Mouse (Mus musculus): Measurements from ENCODE around the gene Hscb. TPM values are rescaled to one million over a fixed set of nuclear protein-coding genes. Genes with fewer than 3 reads are reported as not detected.
A peak's percentile ranks its signal among the peaks of the same experiment; 100 is the strongest.

Hscb gene
- total RNA-seq, 2 experiments from 2014 or later: 11.3 to 13.9 TPM

- H3K4me3 ChIP-seq: peak within 1 kb of the TSS; percentile 90
- peak; percentile 99 for DNase-seq (ENCODE audit: low spot score in 2 of 2)
- no peak for TF ChIP-seq CTCF (conservative IDR thresholded peaks at IDR 0.05)
Observed at GRCm38 (mm10) chr5:110809667-110810325, 29.8 kb downstream of the Hscb start, which contains the start of gene Ulk1. Gene Ulk1 (minus strand): TSS chr5:110810097.

GRCm38 (mm10) chr5:110808821-110809666 is 30.5 kb downstream of the Hscb start:
- no peak for DNase-seq (ENCODE audit: low spot score in 2 of 2)
- TF ChIP-seq CTCF (conservative IDR thresholded peaks at IDR 0.05): no peak
- Histone ChIP-seq H3K4me3 (peak overlapping the region; percentile 90), H3K27ac (peak overlapping the region; percentile 88)

More at GRCm38 (mm10) chr5:110809667-110810325, 29.8 kb downstream of the Hscb start, which contains the start of gene Ulk1:
- H3K27ac ChIP-seq: peak within 1 kb of the TSS; percentile 88

GRCm38 (mm10) chr5:110808061-110808631 is 31.4 kb downstream of the Hscb start:
- H3K4me3 ChIP-seq: peak overlapping the region; percentile 90
- peak overlapping the region; percentile 88 for H3K27ac ChIP-seq
- TF ChIP-seq CTCF (conservative IDR thresholded peaks at IDR 0.05): no peak

GRCm38 (mm10) chr5:110807453-110807852 is 32.1 kb downstream of the Hscb start:
- H3K27ac ChIP-seq: peak overlapping the region; percentile 88
- DNase-seq (ENCODE audit: low spot score in 2 of 2): no peak
- TF ChIP-seq CTCF (conservative IDR thresholded peaks at IDR 0.05): no peak
- peak overlapping the region; percentile 90 for H3K4me3 ChIP-seq

More at GRCm38 (mm10) chr5:110808061-110808631, 31.4 kb downstream of the Hscb start:
- DNase-seq (ENCODE audit: low spot score in 2 of 2): peak; percentile 78 to 80

GRCm38 (mm10) chr5:110806676-110807075 is 32.9 kb downstream of the Hscb start:
- Histone ChIP-seq H3K27ac (no peak overlapping the region), H3K4me3 (no peak overlapping the region)
- TF ChIP-seq CTCF (conservative IDR thresholded peaks at IDR 0.05): no peak
- no peak for DNase-seq (ENCODE audit: low spot score in 2 of 2)

GRCm38 (mm10) chr5:110806154-110806553 is 33.4 kb downstream of the Hscb start:
- DNase-seq (ENCODE audit: low spot score in 2 of 2): no peak
- H3K27ac ChIP-seq: no peak overlapping the region
- H3K4me3 ChIP-seq: no peak overlapping the region
- no peak for TF ChIP-seq CTCF (conservative IDR thresholded peaks at IDR 0.05)

- Histone ChIP-seq H3K27ac (no peak overlapping the region), H3K4me3 (no peak overlapping the region)
- DNase-seq (ENCODE audit: low spot score in 2 of 2): no peak
- TF ChIP-seq CTCF (conservative IDR thresholded peaks at IDR 0.05): no peak
Observed at GRCm38 (mm10) chr5:110804012-110804743, 35.4 kb downstream of the Hscb start.

- TF ChIP-seq CTCF (conservative IDR thresholded peaks at IDR 0.05): no peak
- Histone ChIP-seq H3K27ac (no peak overlapping the region), H3K4me3 (no peak overlapping the region)
- DNase-seq (ENCODE audit: low spot score in 2 of 2): no peak
Observed at GRCm38 (mm10) chr5:110802809-110803208, 36.8 kb downstream of the Hscb start.

GRCm38 (mm10) chr5:110802186-110802585 is 37.4 kb downstream of the Hscb start:
- no peak for TF ChIP-seq CTCF (conservative IDR thresholded peaks at IDR 0.05)
- H3K27ac ChIP-seq: no peak overlapping the region
- no peak overlapping the region for H3K4me3 ChIP-seq
- DNase-seq (ENCODE audit: low spot score in 2 of 2): no peak

- no peak for TF ChIP-seq CTCF (conservative IDR thresholded peaks at IDR 0.05)
- H3K27ac ChIP-seq: no peak overlapping the region
- no peak overlapping the region for H3K4me3 ChIP-seq
- DNase-seq (ENCODE audit: low spot score in 2 of 2): no peak
Observed at GRCm38 (mm10) chr5:110801036-110801624, 38.4 kb downstream of the Hscb start.

- TF ChIP-seq CTCF (conservative IDR thresholded peaks at IDR 0.05): no peak
- Histone ChIP-seq H3K4me3 (no peak overlapping the region), H3K27ac (no peak overlapping the region)
- DNase-seq (ENCODE audit: low spot score in 2 of 2): no peak
Observed at GRCm38 (mm10) chr5:110797696-110798095, 41.9 kb downstream of the Hscb start.

- Histone ChIP-seq H3K4me3 (no peak overlapping the region), H3K27ac (no peak overlapping the region)
- DNase-seq (ENCODE audit: low spot score in 2 of 2): no peak
- no peak for TF ChIP-seq CTCF (conservative IDR thresholded peaks at IDR 0.05)
Observed at GRCm38 (mm10) chr5:110794363-110794762, 45.2 kb downstream of the Hscb start.

Data from layer of hippocampus, adult 2 months (tissue).